Mouse (Mus musculus) layer of hippocampus, postnatal 10 days (tissue): Measurements from ENCODE around the gene Dact2. TPM values are rescaled to one million over a fixed set of nuclear protein-coding genes. Genes with fewer than 3 reads are reported as not detected.
A peak's percentile ranks its signal among the peaks of the same experiment; 100 is the strongest.

Source experiments
- DNase-seq, 2 experiments: peaks; one replicate each; pipeline ENCODE4 v3.0.0; 2021; ENCODE audit warnings: low spot score in 2 of 2
- long read RNA-seq: library from polyadenylated mRNA; stranded (forward); transcript quantifications from one replicate; pipeline ENCODE4 v2.0.0, GENCODE M21; 2023
- total RNA-seq, 2 experiments: library from RNA; stranded (reverse); gene quantifications; 2 replicates each; pipeline ENCODE4 v1.2.3; 2021

Gene Dact2
- 10 to 100 TPM; 18.5 to 18.9 TPM for total RNA-seq
- long read RNA-seq, partial matches to known transcripts: 0 of 1 reads
- long read RNA-seq, other reads (novel, unspliced or antisense): 1 of 1 reads

- DNase-seq: peak; percentile 59 to 70
Observed at GRCm38 (mm10) chr17:14204061-14204460, at the start of gene Dact2. TSS of gene Dact2 (minus strand) at chr17:14204304.

GRCm38 (mm10) chr17:14252456-14252855 is 48.4 kb upstream of the Dact2 start:
- no peak for DNase-seq

DNA sequence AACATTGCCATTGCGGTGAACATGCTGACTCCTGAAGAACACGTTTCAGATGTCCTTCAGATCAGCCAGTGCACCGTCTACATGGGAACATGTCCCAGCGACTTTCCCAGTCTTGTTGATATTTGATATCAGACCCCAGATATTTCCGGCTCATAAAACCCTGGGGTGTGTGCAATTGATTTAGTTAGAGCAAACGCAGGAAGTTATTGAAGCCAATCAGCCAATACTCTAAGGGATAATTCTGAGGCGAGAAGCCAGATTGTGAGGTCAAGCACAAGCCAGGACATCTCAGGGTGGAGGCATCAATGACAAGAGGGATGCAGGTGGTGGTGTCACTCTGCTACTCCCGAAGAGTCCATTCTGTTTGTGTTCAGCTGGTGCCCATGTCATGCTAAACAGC is 46.3 kb upstream of the Dact2 start:
- no peak for DNase-seq

- DNase-seq: no peak
Observed at GRCm38 (mm10) chr17:14249595-14249994, 45.5 kb upstream of the Dact2 start.

DNA sequence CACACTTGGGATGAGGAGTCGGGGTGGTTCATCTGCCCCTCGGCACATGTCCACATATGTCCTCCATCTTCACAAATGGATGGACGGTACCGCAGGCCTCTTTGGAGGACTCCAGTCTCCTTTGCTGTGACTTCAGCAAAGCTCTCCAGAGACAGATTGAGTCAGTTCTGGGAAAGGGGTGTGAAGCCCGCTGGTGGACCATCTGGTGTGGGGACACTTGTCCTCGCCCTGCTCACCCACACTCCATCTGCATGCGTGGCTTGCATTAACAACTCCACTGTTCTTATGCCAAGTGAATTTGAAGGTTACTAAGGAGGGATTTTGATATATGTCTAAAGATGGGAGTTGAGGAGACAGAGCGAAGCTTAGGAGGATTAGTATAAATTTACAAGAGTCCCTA is 43.8 kb upstream of the Dact2 start:
- DNase-seq: peak in 1 of 2 experiments; percentile 49

DNA sequence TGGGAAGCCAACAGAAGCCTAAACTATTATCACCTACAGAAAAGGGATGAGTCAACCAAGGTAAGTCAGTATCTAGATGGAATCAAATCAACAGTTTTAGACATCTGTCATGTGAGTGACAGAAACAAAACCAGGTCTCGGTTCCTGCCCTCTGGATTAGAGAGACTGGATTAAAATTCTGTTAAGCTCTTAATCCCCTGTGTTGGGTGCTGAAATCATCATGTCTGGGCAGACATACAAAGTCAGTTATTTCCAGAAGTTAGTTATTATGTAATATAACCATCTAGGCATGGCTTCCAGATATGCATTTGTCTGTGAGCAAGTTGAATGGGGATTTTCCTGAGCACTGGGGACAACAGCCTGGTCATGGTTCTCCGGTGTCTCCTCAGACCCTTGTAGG is 42.2 kb upstream of the Dact2 start:
- no peak for DNase-seq

- peak; percentile 28 to 51 for DNase-seq
Observed at GRCm38 (mm10) chr17:14244195-14244965, 40.3 kb upstream of the Dact2 start.

DNA sequence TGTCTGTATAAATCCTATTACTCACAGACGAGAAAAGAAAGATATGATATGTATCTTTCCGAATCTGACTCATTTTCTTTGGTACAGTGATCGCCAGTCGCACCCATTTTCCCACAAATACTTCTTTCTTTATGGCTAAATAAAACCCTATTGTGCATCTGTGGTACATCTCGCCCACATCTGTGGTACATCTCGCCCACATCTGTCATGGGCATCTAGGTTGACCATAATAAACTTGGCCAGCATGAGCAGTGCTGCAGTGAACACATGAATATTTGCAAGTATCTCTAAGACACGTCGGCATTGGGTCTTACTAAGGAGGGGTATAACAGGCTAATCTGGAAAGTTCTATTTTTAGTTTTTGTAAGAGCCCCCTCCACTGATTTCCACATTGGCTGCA is 38.5 kb upstream of the Dact2 start:
- no peak for DNase-seq

DNA sequence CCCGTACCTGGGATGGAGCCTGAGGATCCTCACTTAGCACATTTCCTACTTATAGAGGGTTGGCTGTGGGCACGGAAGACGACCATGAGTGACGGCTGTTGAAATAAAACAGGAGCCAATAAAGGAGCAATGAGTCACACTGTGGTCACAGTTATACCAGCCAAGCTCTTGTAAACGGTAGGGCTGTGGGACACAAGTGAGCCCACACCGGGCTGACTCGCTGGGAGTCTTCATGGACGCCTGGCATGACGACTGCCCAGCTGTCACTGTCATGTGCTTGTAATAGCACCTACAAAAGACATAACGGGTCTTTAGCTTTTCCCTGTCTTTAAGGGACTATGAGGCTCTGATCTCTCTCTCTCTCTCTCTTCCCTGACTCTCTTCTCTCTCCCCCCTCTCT is 35.9 kb upstream of the Dact2 start:
- no peak for DNase-seq

DNA sequence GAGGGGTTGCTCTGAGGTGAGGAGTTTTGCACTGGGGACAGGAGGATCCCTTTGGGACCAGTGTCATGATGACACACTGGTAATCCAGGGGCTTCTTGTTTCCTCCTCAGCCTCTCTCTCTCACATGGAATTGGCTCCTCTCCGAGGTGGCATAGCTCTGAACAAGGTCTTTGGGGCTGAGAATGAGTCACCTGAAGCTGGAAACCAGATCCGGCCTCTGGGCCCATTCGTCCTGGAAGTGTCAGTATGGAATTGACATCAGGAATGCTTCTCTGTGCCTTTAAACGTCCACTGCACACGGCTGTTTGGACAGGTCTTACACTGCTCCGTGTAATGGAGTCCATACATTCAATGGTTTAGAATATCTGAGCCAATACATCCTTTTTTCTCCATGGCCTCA is 33.0 kb upstream of the Dact2 start:
- DNase-seq: no peak

GRCm38 (mm10) chr17:14234774-14235389 is 30.8 kb upstream of the Dact2 start:
- DNase-seq: no peak

- no peak for DNase-seq
Observed at GRCm38 (mm10) chr17:14233658-14234057, 29.6 kb upstream of the Dact2 start.

DNA sequence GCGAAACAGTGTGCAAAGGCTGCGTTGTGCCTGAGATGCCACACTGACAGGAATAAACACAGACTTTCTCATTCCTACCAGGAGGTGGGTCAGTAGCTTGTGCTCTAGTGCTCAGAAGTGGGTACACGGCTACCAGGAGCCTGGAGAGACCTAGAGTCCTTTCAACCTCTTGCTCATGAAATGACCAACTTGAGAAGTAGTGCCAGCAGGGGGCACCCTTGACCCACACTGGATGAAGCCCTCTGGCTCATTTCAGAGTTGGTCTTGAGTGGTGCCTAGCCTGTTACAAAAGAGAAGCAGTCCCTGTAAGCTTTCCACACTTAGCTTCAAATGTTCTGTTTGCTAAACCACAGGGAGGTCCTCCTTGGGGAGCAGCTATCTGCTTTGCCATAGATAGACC is 28.5 kb upstream of the Dact2 start:
- DNase-seq: peak; percentile 81 to 88

- DNase-seq: no peak
Observed at GRCm38 (mm10) chr17:14230698-14231430, 26.8 kb upstream of the Dact2 start.

GRCm38 (mm10) chr17:14228381-14228780 is 24.3 kb upstream of the Dact2 start:
- DNase-seq: no peak

DNA sequence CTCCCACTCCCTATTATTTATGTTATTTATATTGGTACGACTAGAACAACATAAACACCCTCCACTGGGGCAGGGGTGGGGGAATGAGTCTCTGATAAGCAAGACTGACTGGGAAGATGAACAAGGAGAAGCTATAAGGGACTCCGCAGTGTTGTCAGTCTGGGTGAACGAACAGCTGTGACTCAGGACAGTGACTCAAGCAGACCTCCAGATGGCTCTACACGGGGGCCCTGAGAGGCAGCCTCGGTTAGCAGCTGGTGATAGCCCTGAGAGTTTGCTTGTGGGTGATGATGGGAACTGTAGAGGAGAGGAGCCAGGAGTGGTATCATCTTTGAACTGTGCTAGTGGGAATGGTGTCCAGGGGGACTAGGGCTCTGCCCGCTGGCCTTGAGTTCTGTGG is 23.5 kb upstream of the Dact2 start:
- no peak for DNase-seq

- no peak for DNase-seq
Observed at GRCm38 (mm10) chr17:14226778-14227177, 22.7 kb upstream of the Dact2 start.

GRCm38 (mm10) chr17:14225982-14226652 is 22.0 kb upstream of the Dact2 start:
- DNase-seq: no peak

DNA sequence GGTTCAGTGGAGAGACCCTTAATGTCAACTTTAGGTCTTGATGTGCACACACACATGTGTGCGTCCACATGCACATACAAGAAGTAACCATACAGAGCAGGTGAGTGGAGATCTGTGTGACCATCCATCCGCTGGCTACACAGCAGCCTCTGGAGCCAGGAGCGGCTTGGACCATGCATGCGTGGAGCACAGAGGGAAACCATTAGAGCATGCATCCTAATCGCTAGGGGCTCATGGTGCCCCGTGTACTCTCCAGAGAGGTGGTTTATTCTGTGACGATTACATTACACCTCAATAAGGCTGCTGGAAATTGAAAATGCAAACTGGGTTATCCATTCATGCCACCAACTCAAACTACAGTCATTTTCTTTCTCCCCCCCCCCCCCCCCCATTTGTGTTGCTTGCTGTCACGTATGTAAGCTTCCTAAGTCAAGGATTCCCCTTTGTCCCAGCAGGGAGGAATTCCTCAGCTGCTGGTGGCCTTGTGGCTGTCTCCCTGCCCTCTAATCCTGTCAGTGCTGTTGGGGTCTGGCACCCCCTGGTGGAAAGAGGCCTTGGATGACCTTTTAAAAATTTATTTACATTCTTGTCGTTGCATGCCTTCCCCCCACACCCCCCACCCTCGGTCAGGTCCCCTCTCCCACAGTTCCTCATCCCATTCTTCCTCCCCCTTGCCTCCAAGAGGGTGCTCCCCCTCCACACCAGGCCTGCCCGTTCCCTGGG is 17.9 kb upstream of the Dact2 start:
- no peak for DNase-seq

GRCm38 (mm10) chr17:14220606-14221202 is 16.6 kb upstream of the Dact2 start:
- DNase-seq: peak; percentile 74 to 80
